Mouse (Mus musculus) heart, adult 2 months (tissue): ENCODE measurements around the gene AW822073. TPM values are rescaled to one million over a fixed set of nuclear protein-coding genes. Genes with fewer than 3 reads are reported as not detected.
"Not testable (repeated sequence)": the region's sequence is repeated elsewhere in the genome, so short reads cannot be mapped to it uniquely, and the experiment has no call there.

Source experiments
- DNase-seq, 2 experiments: peaks; one replicate each; pipeline ENCODE4 v3.0.0; 2021
- H3K27ac ChIP-seq: fragments of 200-600 bp; 2 replicates; pipeline ENCODE4 v1.8.1; 2022
- H3K27me3 ChIP-seq: fragments of 200-500 bp; 2 replicates; pipeline ENCODE4 v1.6.1; 2012; ENCODE audit warnings: mild to moderate bottlenecking, low read length, inconsistent platforms, mixed read lengths; ENCODE audit not compliant: control insufficient read depth, insufficient read depth
- H3K36me3 ChIP-seq: fragments of 200-500 bp; 2 replicates; pipeline ENCODE4 v1.6.1; 2012; ENCODE audit warnings: low read length, inconsistent platforms; ENCODE audit not compliant: control insufficient read depth, insufficient read depth
- H3K4me1 ChIP-seq: fragments of 200-500 bp; 2 replicates; pipeline ENCODE4 v1.6.1; 2011; ENCODE audit warnings: low read length; ENCODE audit not compliant: control insufficient read depth, insufficient read depth
- H3K4me3 ChIP-seq: fragments of 200-600 bp; 2 replicates; pipeline ENCODE4 v1.8.1; 2022
- H3K79me2 ChIP-seq: fragments of 200-500 bp; replicated peaks from 2 replicates; pipeline ENCODE4 v1.6.1; 2012; ENCODE audit warnings: mild to moderate bottlenecking, inconsistent platforms, low read length, moderate library complexity, mixed read lengths; ENCODE audit not compliant: control insufficient read depth, insufficient read depth
- H3K9ac ChIP-seq: fragments of 200-500 bp; 2 replicates; pipeline ENCODE4 v1.6.1; 2012; ENCODE audit warnings: low read depth, mild to moderate bottlenecking, control low read depth, inconsistent platforms, low read length, mixed read lengths
- CTCF ChIP-seq: fragments of 200-600 bp; IDR thresholded peaks from 2 replicates; pipeline ENCODE4 v1.8.1; 2022; ENCODE audit warnings: antibody characterized with exemption, mild to moderate bottlenecking, moderate library complexity
- EP300 ChIP-seq: fragments of 200-500 bp; IDR thresholded peaks from 2 replicates; pipeline ENCODE4 v1.6.1; 2011; ENCODE audit warnings: low read depth, low read length, control low read depth; ENCODE audit not compliant: insufficient read depth
- POLR2A ChIP-seq: fragments of 200-500 bp; IDR thresholded peaks from 2 replicates; pipeline ENCODE4 v1.6.1; 2011; ENCODE audit warnings: mild to moderate bottlenecking, low read depth, low read length, control low read depth; ENCODE audit not compliant: insufficient read depth
- WGBS: fragments of 180-500 bp; shearing (Covaris S2); methylation state at CpG from one replicate; pipeline ENCODE4 v1.1.7; 2018; 5-methylcytosine and 5-hydroxymethylcytosine counted together
- intact Hi-C: fragments of 180-260 bp; cut with DNase I; formaldehyde crosslinking; loops from one replicate; pipeline ENCODE4 v1.15.1; 2025
- long read RNA-seq: library from polyadenylated mRNA; stranded (forward); transcript quantifications from one replicate; pipeline ENCODE4 v2.0.0, GENCODE M21; 2021
- polyA plus RNA-seq: library from polyadenylated mRNA; depleted of rRNA; stranded (reverse); fragments of >200 nt; gene quantifications from 2 replicates; pipeline ENCODE4 v1.2.3, GENCODE M21; 2012; rRNA removed
- total RNA-seq, 2 experiments: library from RNA; stranded (reverse); gene quantifications; 2 replicates each; pipeline ENCODE4 v1.2.3; 2021

Gene AW822073
- not detected for total RNA-seq
- polyA plus RNA-seq: not detected in 2 replicates
- long read RNA-seq: 0 reads

DNA sequence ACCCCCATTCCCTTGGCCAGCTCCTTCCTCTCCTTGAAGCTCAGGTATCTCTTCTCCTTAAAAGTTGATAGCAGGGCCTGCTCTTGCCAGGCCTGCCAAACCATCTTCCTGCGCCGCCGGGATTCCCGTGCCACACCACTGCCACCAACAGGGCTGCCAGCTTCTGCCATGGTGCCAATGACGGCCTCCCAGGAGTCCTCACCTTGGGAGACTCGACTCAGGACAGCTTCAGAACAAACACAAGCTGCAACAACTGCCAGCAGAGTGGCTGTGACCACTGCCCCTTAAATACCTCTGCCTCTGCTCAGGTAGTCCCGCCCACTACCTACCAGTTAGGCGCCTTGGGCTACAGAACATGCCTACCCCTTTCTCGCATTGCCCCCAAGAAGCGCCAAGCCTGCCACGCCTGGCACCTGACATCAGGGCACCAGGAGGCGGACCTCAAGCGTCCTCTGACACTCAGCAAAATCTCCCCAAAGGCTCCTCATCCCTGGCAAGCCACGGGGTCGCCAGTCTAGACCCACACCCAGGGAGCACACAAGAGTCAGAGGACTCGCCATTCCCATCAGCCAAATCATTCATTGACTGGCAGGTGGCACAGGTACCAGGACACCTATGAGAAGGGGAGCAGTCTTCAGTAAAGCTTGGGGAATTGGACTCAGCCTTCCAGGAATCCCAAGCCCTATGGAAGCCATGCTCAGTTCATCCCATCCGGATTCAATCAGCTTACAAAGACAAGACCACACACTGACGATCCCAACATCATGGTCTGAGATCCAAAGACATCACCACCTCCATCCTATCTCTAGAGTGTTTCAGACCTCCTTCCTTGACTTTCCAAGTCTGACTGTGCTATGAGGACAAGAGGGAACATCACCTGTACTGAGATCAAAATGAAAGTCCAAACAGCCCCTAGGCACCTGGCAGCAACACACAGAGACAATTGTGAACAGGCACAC lies at the start of gene AW822073:
TSS of gene AW822073 (minus strand) at position 104 of the 959 bp plus-strand sequence.
- H3K27ac ChIP-seq, H3K4me3 ChIP-seq, H3K9ac ChIP-seq, H3K27me3 ChIP-seq, H3K36me3 ChIP-seq, intact Hi-C loops, H3K79me2 ChIP-seq, H3K4me1 ChIP-seq: not testable (repeated sequence)
- peak in 1 of 2 experiments; percentile 65 for DNase-seq
- 79% methylated on average over 18 of the region's 18 CpGs for WGBS

DNA sequence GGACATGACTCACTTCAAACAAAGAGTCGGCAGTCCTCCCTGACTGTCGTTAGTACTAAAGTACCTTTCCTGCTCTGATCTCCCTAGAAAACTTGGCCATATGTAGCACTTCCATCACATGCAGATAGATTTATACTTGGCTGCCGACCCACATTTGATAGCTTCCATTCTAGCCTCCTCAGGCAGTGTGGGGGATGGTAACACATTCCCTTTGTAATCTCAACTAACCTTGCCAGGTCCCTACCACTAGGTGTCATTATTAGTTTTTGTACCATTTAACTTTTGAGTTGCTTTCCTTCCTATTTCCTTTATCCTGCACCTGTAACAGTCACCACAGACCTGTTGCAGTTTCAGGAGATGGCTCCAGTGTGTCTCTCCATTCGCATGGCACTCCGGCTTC lies 33.7 kb upstream of the AW822073 start:
- Histone ChIP-seq H3K27ac (no peak overlapping the region), H3K27me3 (no peaks in the 10 kb centered on the region), H3K79me2 (no peaks in the 10 kb centered on the region), H3K4me1 (peaks cover 2% of the 10 kb centered on the region), H3K9ac (no peak overlapping the region), H3K36me3 (peaks cover 17% of the 10 kb centered on the region), H3K4me3 (no peak overlapping the region)
- DNase-seq: no peak
- intact Hi-C loops: loop anchor here (5.0 kb wide), 2 partner anchors 119 to 239 kb away; partner anchors contain the start of gene Ccdc138
- WGBS: 45% methylated on average over 5 of the region's 5 CpGs
- TF ChIP-seq CTCF (peak; percentile 44), EP300 (no peak)

DNA sequence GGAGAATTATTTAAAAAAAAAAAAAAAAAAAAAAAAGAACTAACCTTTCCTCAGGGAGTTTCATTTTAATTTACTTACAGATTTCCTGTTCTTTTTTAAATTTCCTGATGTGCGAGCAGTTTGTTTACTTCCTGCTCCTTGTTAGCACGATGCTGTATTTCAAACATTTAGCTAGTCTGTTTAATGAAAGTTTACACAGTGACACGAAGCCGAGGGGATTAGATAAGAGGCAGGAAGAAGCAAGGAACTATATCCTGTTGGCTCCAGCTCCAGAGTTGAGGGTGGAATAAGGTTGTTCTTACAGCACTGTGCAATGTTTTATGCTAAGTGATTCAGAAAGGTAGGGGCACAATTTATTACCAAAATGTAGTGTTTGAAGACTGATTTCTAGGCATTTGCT lies 31.2 kb upstream of the AW822073 start:
- Histone ChIP-seq H3K27me3 (no peaks in the 10 kb centered on the region), H3K9ac (peak overlapping the region; percentile 38), H3K4me1 (peaks cover 2% of the 10 kb centered on the region), H3K4me3 (peak overlapping the region; percentile 97), H3K79me2 (no peaks in the 10 kb centered on the region), H3K36me3 (peaks cover 15% of the 10 kb centered on the region), H3K27ac (peak overlapping the region; percentile 84)
- no peak for TF ChIP-seq EP300
- no peak for TF ChIP-seq CTCF
- no peak for TF ChIP-seq POLR2A
- 2% methylated on average over 4 of the region's 4 CpGs for whole genome bisulfite sequencing
- DNase-seq: no peak
- intact Hi-C loops: loop anchor here (5.0 kb wide), 2 partner anchors 121 to 241 kb away; partner anchors contain the start of gene Ccdc138

DNA sequence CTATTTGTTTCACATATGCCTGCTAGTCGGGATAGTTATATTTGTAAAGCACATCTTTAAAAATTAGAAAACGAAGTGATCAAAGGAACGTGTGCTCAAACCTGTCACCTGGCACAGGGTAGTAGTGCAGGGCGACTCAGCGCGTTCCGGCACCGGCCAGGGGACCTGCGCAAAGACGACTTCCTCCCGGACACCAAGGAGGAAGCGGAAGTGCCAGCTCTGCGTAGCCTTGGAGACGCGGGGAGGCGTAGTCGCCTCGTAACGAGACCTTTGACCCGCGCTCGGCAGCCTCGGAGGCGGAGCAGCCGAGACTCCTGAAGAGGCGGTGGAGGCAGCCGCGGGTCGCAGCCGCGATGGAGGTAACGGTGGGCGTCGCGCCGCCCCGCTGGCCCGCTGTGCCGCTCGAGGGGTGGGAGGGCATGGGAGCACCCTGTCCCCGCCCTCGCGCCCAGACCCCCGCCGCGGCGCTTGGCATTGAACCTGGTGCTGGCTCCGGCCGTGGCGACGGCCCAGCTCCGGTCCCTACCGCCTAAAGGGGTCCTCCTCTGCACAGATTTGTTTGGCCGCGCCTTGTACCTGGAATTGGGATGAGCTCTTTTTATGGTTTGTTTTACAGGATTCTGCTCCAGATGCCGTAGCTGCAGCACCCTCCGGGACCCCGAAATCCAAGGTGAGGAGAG lies 30.6 kb upstream of the AW822073 start, which contains the start of gene Gcc2:
TSS of gene Gcc2 (plus strand) at position 285 of the 680 bp plus-strand sequence.
- Histone ChIP-seq H3K4me1 (peaks cover 2% of the 10 kb centered on the region), H3K9ac (peak within 1 kb of the TSS; percentile 91), H3K79me2 (no peaks in the 10 kb centered on the region), H3K27me3 (no peaks in the 10 kb centered on the region), H3K27ac (peak within 1 kb of the TSS; percentile 84), H3K4me3 (peak within 1 kb of the TSS; percentile 97), H3K36me3 (peaks cover 15% of the 10 kb centered on the region)
- under 1% methylated on average over 58 of the region's 58 CpGs for WGBS
- intact Hi-C loops: loop anchor here (5.0 kb wide), 2 partner anchors 122 to 242 kb away; partner anchors contain the start of gene Ccdc138
- TF ChIP-seq EP300: peak; percentile 71; the same call in 1 of the 2 replicates
- TF ChIP-seq CTCF: peak; percentile 13; the same call in 1 of the 2 replicates
- TF ChIP-seq POLR2A: peak; percentile 97
- DNase-seq: peak; percentile 92 to 95

DNA sequence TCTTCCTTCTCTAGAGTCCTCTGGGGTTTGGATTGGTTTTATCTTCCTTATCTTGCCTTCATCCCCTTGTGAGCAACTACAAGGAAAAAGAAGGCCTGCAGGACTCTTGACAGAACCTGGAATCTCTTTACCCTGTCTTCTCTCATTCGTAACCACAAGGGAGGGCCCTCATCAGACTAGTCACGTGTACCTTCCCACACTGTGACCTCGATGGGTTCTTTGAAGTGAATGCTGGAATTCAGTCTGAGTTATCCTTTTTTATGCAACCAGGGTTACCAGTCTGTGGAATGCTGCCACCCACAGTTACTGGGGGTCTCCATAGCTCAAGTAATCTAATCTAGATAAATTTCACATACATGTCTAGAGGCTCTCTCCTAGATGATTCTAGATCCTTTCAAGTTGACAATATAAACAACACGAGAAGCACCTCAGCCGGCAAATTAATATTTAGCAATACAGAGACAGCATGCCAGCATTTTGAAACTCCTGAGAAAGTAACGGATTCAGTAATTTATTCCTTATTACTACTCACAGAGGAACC lies 30.0 kb upstream of the AW822073 start:
- Histone ChIP-seq H3K27ac (peak overlapping the region; percentile 84), H3K4me3 (peak overlapping the region; percentile 97), H3K4me1 (peaks cover 2% of the 10 kb centered on the region), H3K9ac (no peak overlapping the region), H3K27me3 (no peaks in the 10 kb centered on the region), H3K79me2 (no peaks in the 10 kb centered on the region), H3K36me3 (peaks cover 12% of the 10 kb centered on the region)
- intact Hi-C loops: loop anchor here (5.0 kb wide), 2 partner anchors 123 to 243 kb away; partner anchors contain the start of gene Ccdc138
- no peak for TF ChIP-seq POLR2A
- no peak for TF ChIP-seq CTCF
- no peak for TF ChIP-seq EP300
- no peak for DNase-seq
- 33% methylated on average over 6 of the region's 6 CpGs for WGBS
